Comparison of ENCODE assay signal across 7 mouse cellular contexts in the genomic region with DNA sequence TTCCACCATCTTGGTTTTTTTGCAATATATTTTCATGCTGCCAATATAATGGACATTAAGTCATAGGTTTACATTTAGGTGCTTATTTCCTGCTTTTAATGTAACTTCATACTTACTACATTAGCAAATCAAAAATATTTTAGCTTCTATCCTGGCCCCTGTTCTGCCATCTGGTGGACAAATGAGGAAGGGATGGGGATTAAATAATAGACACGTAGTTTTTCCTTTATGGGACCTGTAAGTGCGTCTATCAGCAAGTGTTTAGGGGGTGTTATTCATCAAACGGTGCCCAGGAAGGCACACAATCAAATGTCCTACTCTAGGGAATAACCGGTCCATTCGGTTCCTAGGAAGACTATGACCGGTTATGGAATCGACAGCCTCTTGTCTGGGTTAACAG.
DNase-seq lines count a peak whose midpoint lies in the region; ATAC-seq and TF ChIP-seq lines count a peak whose summit lies in the region.

No protein-coding gene starts in this region.

- TF ChIP-seq CTCF in liver, adult 2 months (IDR thresholded peaks at IDR 0.05; ENCODE audit: low read depth, low read length) = 0 out of 2 replicates have a peak, but pooled peaks have one; percentile 19

- no peak overlapping the region for H3K4me2 ChIP-seq in embryonic facial prominence, embryonic 12.5 days (replicated peaks)

- no peak overlapping the region for H3K4me3 ChIP-seq in embryonic facial prominence, embryonic 12.5 days
- H3K4me3 ChIP-seq in liver, adult 2 months (ENCODE audit: insufficient read depth, low read depth, low read length) = no peak overlapping the region

- TF ChIP-seq POLR2A in liver, adult 2 months (IDR thresholded peaks at IDR 0.05; ENCODE audit: extremely low read depth, insufficient read depth, low read length) = no peak

- no peaks in the 10 kb centered on the region for H3K27me3 ChIP-seq in embryonic facial prominence, embryonic 12.5 days
- H3K27me3 ChIP-seq in liver, adult 2 months (ENCODE audit: control insufficient read depth, insufficient read depth, low read length) = no peaks in the 10 kb centered on the region

- H3K9ac ChIP-seq in embryonic facial prominence, embryonic 12.5 days = no peak overlapping the region
- no peak overlapping the region; the same call in 1 of the 2 replicates for H3K9ac ChIP-seq in liver, adult 2 months (ENCODE audit: low read depth, low read length)

- peak overlapping the region; percentile 1; the same call in 1 of the 2 replicates for H3K27ac ChIP-seq in embryonic facial prominence, embryonic 12.5 days
- H3K27ac ChIP-seq in liver, adult 2 months (replicated peaks; ENCODE audit: insufficient read depth, low read depth, low read length) = peak overlapping the region; percentile 60; the same call in 1 of the 2 replicates

- H3K79me2 ChIP-seq in liver, adult 2 months (ENCODE audit: control insufficient read depth, insufficient read depth, low read length) = no peaks in the 10 kb centered on the region

- no peaks in the 10 kb centered on the region for H3K36me3 ChIP-seq in embryonic facial prominence, embryonic 12.5 days
- H3K36me3 ChIP-seq in liver, adult 2 months (ENCODE audit: control insufficient read depth, insufficient read depth, low read length) = no peaks in the 10 kb centered on the region

- no peaks in the 10 kb centered on the region for H3K9me3 ChIP-seq in embryonic facial prominence, embryonic 12.5 days

- DNase-seq in urinary bladder, adult 18-20 months (ENCODE audit: low spot score in 2 of 2) = peak; percentile 11 to 34
- DNase-seq in urinary bladder, adult 2 months (ENCODE audit: low spot score) = no peak
- DNase-seq in adrenal gland, postnatal 14 days = peak; percentile 75
- DNase-seq in kidney, adult 9 months = peak; percentile 88
- no peak for DNase-seq in liver, adult 2 months (ENCODE audit: extremely low read depth, low read depth, low spot score)
- peak; percentile 67 for DNase-seq in retina, postnatal 1 day

- WGBS in embryonic facial prominence, embryonic 12.5 days = 52% methylated on average over 7 of the region's 7 CpGs
- WGBS in liver, adult 2 months = 42% methylated on average over 7 of the region's 7 CpGs

- ATAC-seq in embryonic facial prominence, embryonic 12.5 days (ENCODE audit: insufficient number of reproducible peaks, insufficient read depth, low FRiP score, low TSS enrichment) = no peak

- H3K4me1 ChIP-seq in embryonic facial prominence, embryonic 12.5 days = peaks cover 30% of the 10 kb centered on the region
- peaks cover 31% of the 10 kb centered on the region for H3K4me1 ChIP-seq in liver, adult 2 months (ENCODE audit: control insufficient read depth, insufficient read depth, low read length)

Comparison
In these comparisons a context has a peak if more than half of its experiments do, and no peak if none do; other contexts are left out.
1. DNase-seq: peak in urinary bladder, adult 18-20 months (2 of 2), adrenal gland, postnatal 14 days (single experiment), kidney, adult 9 months (single experiment) and retina, postnatal 1 day (single experiment); none in urinary bladder, adult 2 months (single experiment) and liver, adult 2 months (single experiment).